ENCODE assay signal across 8 mouse cellular contexts in genomic region chr11:108342781-108343768, GRCm38 (mm10). TPM values are rescaled to one million over a fixed set of nuclear protein-coding genes. Genes with fewer than 3 reads are reported as not detected.
DNase-seq lines count a peak whose midpoint lies in the region; ATAC-seq and TF ChIP-seq lines count a peak whose summit lies in the region.

Gene Apoh, plus strand, starts transcription at chr11:108343354.

- peak within 1 kb of the TSS; percentile 86 for H3K4me2 ChIP-seq in CH12.LX (ENCODE audit: insufficient read depth, low read depth, poor library complexity, severe bottlenecking)
- peak within 1 kb of the TSS; percentile 93 for H3K4me2 ChIP-seq in heart, embryonic 16.5 days (ENCODE audit: low read depth, low read length)

- in situ Hi-C loops in CH12.LX (cut with MboI; ENCODE audit: low pct_ligation_motif_present, low pct_unique_long_range_greater_than_20kb, low sequenced_read_pairs): no loop called here

- peak within 1 kb of the TSS; percentile 6; the same call in 1 of the 2 replicates for H3K27ac ChIP-seq in CH12.LX (ENCODE audit: insufficient read depth, low read depth)
- H3K27ac ChIP-seq in bone marrow macrophage, adult 2 months (ENCODE audit: insufficient read depth, low read depth, low read length): no peak within 1 kb of the TSS
- peak within 1 kb of the TSS; percentile 62; the same call in 1 of the 2 replicates for H3K27ac ChIP-seq in embryonic fibroblast, embryonic 13.5 days (ENCODE audit: insufficient read depth, low read length)
- peak within 1 kb of the TSS; percentile 85 for H3K27ac ChIP-seq in heart, embryonic 16.5 days (ENCODE audit: low read length)
- peak within 1 kb of the TSS; percentile 73 for H3K27ac ChIP-seq in olfactory bulb, adult 2 months (ENCODE audit: insufficient read depth, low read depth, low read length)

- TF ChIP-seq EP300 in CH12.LX (IDR thresholded peaks at IDR 0.05; ENCODE audit: low read length): no peak

- no peaks in the 10 kb centered on the region for H3K9me3 ChIP-seq in CH12.LX (replicated peaks; ENCODE audit: low read length)
- no peaks in the 10 kb centered on the region for H3K9me3 ChIP-seq in heart, embryonic 16.5 days (replicated peaks; ENCODE audit: control insufficient read depth, low read length)

- H3K27me3 ChIP-seq in CH12.LX (replicated peaks): no peaks in the 10 kb centered on the region
- H3K27me3 ChIP-seq in heart, embryonic 16.5 days (ENCODE audit: control insufficient read depth, insufficient read depth, low read length): no peaks in the 10 kb centered on the region

- TF ChIP-seq POLR2A in CH12.LX (IDR thresholded peaks at IDR 0.05; ENCODE audit: low read depth, low read length): no peak
- no peak for TF ChIP-seq POLR2A in bone marrow macrophage, adult 2 months (IDR thresholded peaks at IDR 0.05; ENCODE audit: borderline replicate concordance, low read depth, low read length)
- no peak for TF ChIP-seq POLR2A in embryonic fibroblast, embryonic 13.5 days (IDR thresholded peaks at IDR 0.05; ENCODE audit: low read depth, low read length)
- TF ChIP-seq POLR2A in lung, adult 2 months (IDR thresholded peaks at IDR 0.05; ENCODE audit: borderline replicate concordance, extremely low read depth, low read depth, low read length): no peak
- TF ChIP-seq POLR2A in olfactory bulb, adult 2 months (IDR thresholded peaks at IDR 0.05; ENCODE audit: insufficient read depth, low read depth, low read length): no peak

- peaks cover 2 to 34% of the 10 kb centered on the region in 2 experiments for H3K4me1 ChIP-seq in CH12.LX (ENCODE audit: control insufficient read depth in 1 of 2, insufficient read depth in 2 of 2)
- no peaks in the 10 kb centered on the region; the same call in 1 of the 2 replicates for H3K4me1 ChIP-seq in bone marrow macrophage, adult 2 months (ENCODE audit: control insufficient read depth, insufficient read depth, low read length)
- H3K4me1 ChIP-seq in embryonic fibroblast, embryonic 13.5 days (ENCODE audit: control insufficient read depth, insufficient read depth, low read length): peaks cover 3% of the 10 kb centered on the region
- H3K4me1 ChIP-seq in heart, embryonic 16.5 days (ENCODE audit: control insufficient read depth, insufficient read depth, low read length): peaks cover 17% of the 10 kb centered on the region
- peaks cover 3% of the 10 kb centered on the region; the same call in 1 of the 2 replicates for H3K4me1 ChIP-seq in lung, adult 2 months (ENCODE audit: control insufficient read depth, insufficient read depth, low read length)
- H3K4me1 ChIP-seq in olfactory bulb, adult 2 months (ENCODE audit: control insufficient read depth, insufficient read depth, low read length): no peaks in the 10 kb centered on the region

- no peak for TF ChIP-seq RAD21 in CH12.LX (IDR thresholded peaks at IDR 0.05; ENCODE audit: low read depth, low read length)

- peak; percentile 65 for ATAC-seq in heart, embryonic 16.5 days (replicated peaks; ENCODE audit: extremely low read depth, insufficient read depth, low FRiP score)

- H3K79me2 ChIP-seq in CH12.LX (replicated peaks; ENCODE audit: control insufficient read depth, extremely low read depth, insufficient read depth, poor library complexity, severe bottlenecking): peaks cover 30% of the 10 kb centered on the region

- no peak for DNase-seq in CH12.LX (ENCODE audit: extremely low read depth)
- DNase-seq in kidney, postnatal 14 days: peak; percentile 70
- peak; percentile 65 for DNase-seq in lung, adult 2 months
- DNase-seq in thymus, postnatal 10 days (ENCODE audit: low spot score in 2 of 2): peak; percentile 43 to 50

- dilution Hi-C loops in CH12.LX (cut with MboI; ENCODE audit: extremely low pct_ligation_motif_present, extremely low pct_unique_long_range_greater_than_20kb, low sequenced_read_pairs): no loop called here

- no peak for TF ChIP-seq CTCF in CH12.LX (conservative IDR thresholded peaks at IDR 0.05 in 1 of 2, IDR thresholded peaks at IDR 0.05 in 1 of 2; ENCODE audit: low read depth in 2 of 2, low read length in 2 of 2)
- TF ChIP-seq CTCF in bone marrow macrophage, adult 2 months (IDR thresholded peaks at IDR 0.05; ENCODE audit: low read depth, low read length): no peak
- TF ChIP-seq CTCF in embryonic fibroblast, embryonic 13.5 days (IDR thresholded peaks at IDR 0.05; ENCODE audit: borderline replicate concordance, insufficient read depth, low read length): peak; percentile 16; the same call in 1 of the 2 replicates
- TF ChIP-seq CTCF in lung, adult 2 months (IDR thresholded peaks at IDR 0.05; ENCODE audit: insufficient read depth, low read length): no peak
- TF ChIP-seq CTCF in olfactory bulb, adult 2 months (IDR thresholded peaks at IDR 0.05; ENCODE audit: insufficient read depth, low read depth, low read length): no peak

- WGBS in heart, embryonic 16.5 days: under 1% methylated on average over 75 of the region's 75 CpGs
- under 1% methylated on average over 75 of the region's 75 CpGs for WGBS in lung, adult 2 months
- under 1% methylated on average over 75 of the region's 75 CpGs for WGBS in olfactory bulb, adult 2 months

- peak within 1 kb of the TSS; percentile 81 for H3K9ac ChIP-seq in CH12.LX (ENCODE audit: insufficient read depth, low read depth)
- H3K9ac ChIP-seq in heart, embryonic 16.5 days (ENCODE audit: low read length): peak within 1 kb of the TSS; percentile 95

- peak within 1 kb of the TSS; percentile 91 to 95 (median 94) for H3K4me3 ChIP-seq in CH12.LX (replicated peaks in 1 of 3; ENCODE audit: low read depth in 2 of 3, low read length in 2 of 3, poor library complexity in 1 of 3)
- H3K4me3 ChIP-seq in bone marrow macrophage, adult 2 months (ENCODE audit: insufficient read depth, low read length): peak within 1 kb of the TSS; percentile 73
- peak within 1 kb of the TSS; percentile 84 for H3K4me3 ChIP-seq in embryonic fibroblast, embryonic 13.5 days (ENCODE audit: insufficient read depth, low read length)
- peak within 1 kb of the TSS; percentile 73 for H3K4me3 ChIP-seq in heart, embryonic 16.5 days (ENCODE audit: low read length)
- peak within 1 kb of the TSS; percentile 81 for H3K4me3 ChIP-seq in lung, adult 2 months (replicated peaks; ENCODE audit: extremely low read depth, low read depth, low read length)
- peak within 1 kb of the TSS; percentile 67 for H3K4me3 ChIP-seq in olfactory bulb, adult 2 months (ENCODE audit: insufficient read depth, low read depth, low read length)

- H3K36me3 ChIP-seq in CH12.LX (replicated peaks in 1 of 2; ENCODE audit: control insufficient read depth in 1 of 2, insufficient read depth in 1 of 2, low read length in 1 of 2): peaks cover 3 to 19% of the 10 kb centered on the region in 2 experiments
- no peaks in the 10 kb centered on the region for H3K36me3 ChIP-seq in heart, embryonic 16.5 days (ENCODE audit: control insufficient read depth, insufficient read depth)

TF ChIP-seq in CH12.LX, 34 proteins besides CTCF, POLR2A, EP300 and RAD21:
- no peak for TF ChIP-seq USF1 (IDR thresholded peaks at IDR 0.05; ENCODE audit: low read depth, low read length)
- TF ChIP-seq BHLHE40 (IDR thresholded peaks at IDR 0.05; ENCODE audit: low read depth, low read length): 0 out of 2 replicates have a peak, but pooled peaks have one; percentile 14
- 0 out of 2 replicates have a peak, but pooled peaks have one; percentile 38 for TF ChIP-seq RCOR1 (conservative IDR thresholded peaks at IDR 0.05; ENCODE audit: low read depth, low read length)
- TF ChIP-seq CHD1 (IDR thresholded peaks at IDR 0.05; ENCODE audit: low read depth, low read length): peak; percentile 85; the same call in 1 of the 2 replicates
- TF ChIP-seq MAZ (IDR thresholded peaks at IDR 0.05; ENCODE audit: low read depth, low read length): 0 out of 2 replicates have a peak, but pooled peaks have one; percentile 23
- peak; percentile 13 for TF ChIP-seq SMC3 (IDR thresholded peaks at IDR 0.05; ENCODE audit: low read depth, low read length)
- peak; percentile 39; the same call in 1 of the 2 replicates for TF ChIP-seq NRF1 (IDR thresholded peaks at IDR 0.05; ENCODE audit: low read depth, low read length)
- no peak for TF ChIP-seq MAFK (IDR thresholded peaks at IDR 0.05; ENCODE audit: insufficient replicate concordance, low read length)
- TF ChIP-seq MXI1 (IDR thresholded peaks at IDR 0.05; ENCODE audit: low read depth, low read length): peak; percentile 56
- no peak for TF ChIP-seq E2F4 (IDR thresholded peaks at IDR 0.05; ENCODE audit: insufficient replicate concordance, low read depth, low read length)
- no peak for TF ChIP-seq KAT2A (IDR thresholded peaks at IDR 0.05; ENCODE audit: insufficient replicate concordance, low read length)
- peak; percentile 85; the same call in 1 of the 2 replicates for TF ChIP-seq UBTF (IDR thresholded peaks at IDR 0.05; ENCODE audit: low read depth, low read length)
- no peak; the same call in 1 of the 2 replicates for TF ChIP-seq HCFC1 (IDR thresholded peaks at IDR 0.05; ENCODE audit: low read depth, low read length)

RNA-seq across cellular contexts. Expression of gene Apoh, which starts in this region (rescaled TPM):
- total RNA-seq in CH12.LX (2012; rRNA removed) (not detected in 2 replicates), CH12.LX (2014; rRNA removed) (0.95 TPM in 1 of 2 replicates, not detected in the other)
- not detected in 2 replicates for polyA plus RNA-seq in CH12.LX (2012; ENCODE audit: insufficient read length, low read depth)
- polyA plus RNA-seq in bone marrow macrophage, adult 2 months (2012; ENCODE audit: insufficient read depth, insufficient read length, missing spikeins): not detected in 2 replicates
- polyA plus RNA-seq in embryonic fibroblast, embryonic 13.5 days (2011; ENCODE audit: insufficient read length, low read depth, missing spikeins): not detected in 2 replicates
- 0.66 and 0.77 TPM in 2 replicates for polyA plus RNA-seq in heart, embryonic 16.5 days (2015; fragmentation: Nextera tagmentation; extraction: Ambion mirVana)
- 0.59 and 1.9 TPM in 2 replicates for polyA plus RNA-seq in lung, adult 2 months (2012; rRNA removed)
- polyA plus RNA-seq in olfactory bulb, adult 2 months (2012; ENCODE audit: insufficient read depth, insufficient read length, low replicate concordance, missing spikeins): not detected in 2 replicates

Comparison
In these comparisons a context has a peak if more than half of its experiments do, and no peak if none do; other contexts are left out.
1. Peak in ATAC-seq, H3K4me3 ChIP-seq, H3K27ac ChIP-seq, H3K9ac ChIP-seq and H3K4me2 ChIP-seq in heart, embryonic 16.5 days; RNA of the gene not detected or under 1 TPM.